Mouse (Mus musculus) heart, embryonic 10.5 days (tissue): ENCODE measurements around the gene Actl7a. TPM values are rescaled to one million over a fixed set of nuclear protein-coding genes. Genes with fewer than 3 reads are reported as not detected.

Experiments used
- DNase-seq: peaks from one replicate; pipeline ENCODE4 v3.0.0-alpha.2; 2017; ENCODE audit warnings: low spot score
- H3K27ac ChIP-seq: fragments of 300-500 bp; sonication (generic); 2 replicates; pipeline ENCODE4 v1.5.1; 2016; ENCODE audit warnings: mild to moderate bottlenecking
- H3K27me3 ChIP-seq: fragments of 300-500 bp; sonication (generic); 2 replicates; pipeline ENCODE4 v1.6.1; 2016; ENCODE audit warnings: mild to moderate bottlenecking; ENCODE audit not compliant: poor library complexity, insufficient read depth, severe bottlenecking
- H3K36me3 ChIP-seq: fragments of 300-500 bp; sonication (generic); 2 replicates; pipeline ENCODE4 v1.6.1; 2016; ENCODE audit warnings: mild to moderate bottlenecking, moderate library complexity
- H3K4me1 ChIP-seq: fragments of 300-500 bp; sonication (generic); 2 replicates; pipeline ENCODE4 v1.6.1; 2016; ENCODE audit warnings: mild to moderate bottlenecking
- H3K4me3 ChIP-seq: fragments of 300-500 bp; sonication (generic); 2 replicates; pipeline ENCODE4 v1.5.1; 2016; ENCODE audit warnings: mild to moderate bottlenecking, moderate library complexity
- H3K9me3 ChIP-seq: fragments of 300-500 bp; sonication (generic); 2 replicates; pipeline ENCODE4 v1.6.1; 2016; ENCODE audit warnings: mild to moderate bottlenecking, moderate library complexity
- WGBS: fragments of 180-500 bp; shearing (Covaris S2); methylation state at CpG from one replicate; pipeline ENCODE4 v1.1.7; 2016; 5-methylcytosine and 5-hydroxymethylcytosine counted together
- polyA plus RNA-seq: library from polyadenylated mRNA; unstranded; fragments of >200 nt; fragmentation: Nextera tagmentation; extraction: Ambion mirVana; gene quantifications from 2 replicates; pipeline ENCODE4 v1.2.1, GENCODE M21; 2016

Gene Actl7a
- polyA plus RNA-seq, 1 experiment from 2014 or later: not detected

DNA sequence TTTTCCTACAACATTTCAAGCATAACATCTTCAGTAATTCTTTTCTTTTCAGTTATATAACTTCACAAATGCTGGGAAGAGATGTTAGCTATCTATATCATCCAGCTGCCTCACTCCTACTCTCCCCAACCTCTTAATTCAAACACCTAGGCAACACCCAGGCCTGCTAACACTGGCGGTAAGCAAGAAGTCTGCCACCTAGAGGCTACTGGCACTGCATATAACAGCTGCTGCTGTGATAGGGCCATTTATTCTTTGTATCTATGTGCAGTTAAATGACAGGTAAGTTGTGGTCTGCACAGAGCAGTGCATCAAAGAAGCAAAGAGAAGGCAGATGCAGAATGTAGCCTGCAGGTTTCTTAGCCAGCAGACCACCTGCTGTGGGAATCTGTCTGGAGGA lies 48.2 kb downstream of the Actl7a start:
- WGBS: 51% methylated on average over 1 of the region's 1 CpGs
- DNase-seq: no peak
- Histone ChIP-seq H3K9me3 (no peaks in the 10 kb centered on the region), H3K4me1 (no peaks in the 10 kb centered on the region), H3K27me3 (no peaks in the 10 kb centered on the region), H3K4me3 (no peak overlapping the region), H3K27ac (no peak overlapping the region), H3K36me3 (peaks cover 93% of the 10 kb centered on the region)

Other genes with a start within 250 kb of the Actl7a start
- not detected in 2 replicates for gene Gm26657, start 3.3 kb upstream of the Actl7a start, polyA plus RNA-seq
- gene Actl7b, start 2.0 kb upstream of the Actl7a start, polyA plus RNA-seq: not detected in 2 replicates
- 56.2 and 56.3 TPM in 2 replicates for gene Elp1, start 58.9 kb downstream of the Actl7a start, polyA plus RNA-seq
- gene Fam206a, start 58.9 kb downstream of the Actl7a start, polyA plus RNA-seq: 15.7 and 19.5 TPM in 2 replicates
- gene Ctnnal1, start 121.8 kb downstream of the Actl7a start, polyA plus RNA-seq: 18.2 and 23.2 TPM in 2 replicates
- gene Tmem245, start 204.0 kb downstream of the Actl7a start, polyA plus RNA-seq: 14.0 and 23.1 TPM in 2 replicates
- 0.11 and 0.17 TPM in 2 replicates for gene Frrs1l, start 247.0 kb downstream of the Actl7a start, polyA plus RNA-seq